Mouse (Mus musculus) embryonic facial prominence, embryonic 11.5 days (tissue): ENCODE results near the gene Psmb11. TPM values are rescaled to one million over a fixed set of nuclear protein-coding genes. Genes with fewer than 3 reads are reported as not detected.

Source experiments
- ATAC-seq: fragments of 200-750 bp; cut with Nextera tagmentation; replicated peaks from 2 replicates; pipeline ENCODE4 v1.8.0; 2017; ENCODE audit warnings: low read depth; ENCODE audit not compliant: insufficient number of reproducible peaks, low FRiP score, low TSS enrichment
- DNase-seq: peaks from one replicate; pipeline ENCODE4 v3.0.0-alpha.2; 2015; ENCODE audit warnings: low spot score
- H3K27ac ChIP-seq: fragments of 300-500 bp; sonication (generic); replicated peaks from 2 replicates; pipeline ENCODE4 v1.5.1; 2014; ENCODE audit warnings: mild to moderate bottlenecking, low read depth, low read length, control low read depth
- H3K27me3 ChIP-seq: fragments of 300-500 bp; sonication (generic); 2 replicates; pipeline ENCODE4 v1.6.1; 2014; ENCODE audit warnings: mild to moderate bottlenecking, low read length, moderate library complexity, mixed read lengths; ENCODE audit not compliant: control insufficient read depth, insufficient read depth
- H3K36me3 ChIP-seq: fragments of 300-500 bp; sonication (generic); replicated peaks from 2 replicates; pipeline ENCODE4 v1.6.1; 2014; ENCODE audit warnings: low read depth, mild to moderate bottlenecking, low read length, moderate library complexity, mixed read lengths; ENCODE audit not compliant: control insufficient read depth, insufficient read depth
- H3K4me1 ChIP-seq: fragments of 300-500 bp; sonication (generic); 2 replicates; pipeline ENCODE4 v1.6.1; 2014; ENCODE audit warnings: low read length, mixed read lengths; ENCODE audit not compliant: control insufficient read depth, insufficient read depth
- H3K4me2 ChIP-seq: fragments of 300-500 bp; sonication (generic); 2 replicates; pipeline ENCODE4 v1.6.1; 2014; ENCODE audit warnings: low read depth, mild to moderate bottlenecking, control low read depth, low read length, moderate library complexity
- H3K4me3 ChIP-seq: fragments of 300-500 bp; sonication (generic); 2 replicates; pipeline ENCODE4 v1.5.1; 2014; ENCODE audit warnings: low read depth, low read length, control low read depth
- H3K9ac ChIP-seq: fragments of 300-500 bp; sonication (generic); replicated peaks from 2 replicates; pipeline ENCODE4 v1.6.1; 2014; ENCODE audit warnings: mild to moderate bottlenecking, control low read depth, low read length
- H3K9me3 ChIP-seq: fragments of 300-500 bp; sonication (generic); replicated peaks from 2 replicates; pipeline ENCODE4 v1.6.1; 2016; ENCODE audit warnings: mild to moderate bottlenecking, low read length, inconsistent platforms, mixed read lengths; ENCODE audit not compliant: control insufficient read depth
- WGBS: fragments of 180-500 bp; shearing (Covaris S2); extraction: QIAGEN DNeasy Blood & Tissue Kit; methylation state at CpG from one replicate; pipeline ENCODE4 v1.1.7; 2014; 5-methylcytosine and 5-hydroxymethylcytosine counted together
- polyA plus RNA-seq: library from polyadenylated mRNA; unstranded; fragments of >200 nt; fragmentation: Nextera tagmentation; extraction: Ambion mirVana; gene quantifications from 2 replicates; pipeline ENCODE4 v1.2.1, GENCODE M21; 2014

The Psmb11 gene
- polyA plus RNA-seq, 1 experiment from 2014 or later = not detected

- H3K9me3 ChIP-seq = no peaks in the 10 kb centered on the region
- DNase-seq = no peak
- no peaks in the 10 kb centered on the region for H3K4me1 ChIP-seq
- no peak overlapping the region for H3K4me3 ChIP-seq
- no peak for ATAC-seq
- no peak overlapping the region for H3K4me2 ChIP-seq
- no peaks in the 10 kb centered on the region for H3K36me3 ChIP-seq
- H3K9ac ChIP-seq = no peak overlapping the region
- WGBS = 83% methylated on average over 6 of the region's 6 CpGs
- H3K27me3 ChIP-seq = no peaks in the 10 kb centered on the region
- H3K27ac ChIP-seq = no peak overlapping the region
Measured at GRCm38 (mm10) chr14:54623334-54623733, 2.1 kb downstream of the Psmb11 start.

DNA sequence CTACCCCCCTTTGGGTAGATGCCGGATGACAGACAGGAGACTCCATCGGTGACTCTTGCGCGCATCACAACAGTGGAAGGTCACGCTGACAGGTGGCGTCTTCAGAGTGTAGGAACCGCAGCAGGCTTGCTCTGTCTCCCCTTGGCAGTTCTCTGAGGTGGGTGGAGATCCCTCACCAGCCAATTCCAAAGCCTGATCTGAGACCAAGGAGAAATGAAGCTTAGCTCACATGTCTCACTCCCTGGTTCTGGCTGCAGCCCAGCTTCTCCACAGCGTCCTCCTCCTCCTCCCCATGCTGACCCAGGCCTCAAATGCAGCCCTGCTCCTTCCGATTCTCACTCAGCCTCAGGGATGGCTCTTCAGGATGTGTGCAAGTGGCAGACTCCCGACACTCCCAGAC lies 3.7 kb downstream of the Psmb11 start:
- Histone ChIP-seq H3K9ac (no peak overlapping the region; the same call in 1 of the 2 replicates), H3K4me3 (no peak overlapping the region), H3K9me3 (no peaks in the 10 kb centered on the region), H3K4me2 (no peak overlapping the region), H3K4me1 (no peaks in the 10 kb centered on the region), H3K27ac (no peak overlapping the region), H3K27me3 (no peaks in the 10 kb centered on the region), H3K36me3 (no peaks in the 10 kb centered on the region)
- WGBS = 57% methylated on average over 10 of the region's 10 CpGs
- DNase-seq = no peak
- no peak for ATAC-seq

- Histone ChIP-seq H3K9ac (no peak overlapping the region), H3K36me3 (peaks cover 9% of the 10 kb centered on the region), H3K4me3 (no peak overlapping the region), H3K27me3 (no peaks in the 10 kb centered on the region), H3K4me2 (no peak overlapping the region), H3K27ac (no peak overlapping the region), H3K9me3 (no peaks in the 10 kb centered on the region), H3K4me1 (no peaks in the 10 kb centered on the region)
- ATAC-seq (no peak), DNase-seq (no peak)
- 76% methylated on average over 5 of the region's 5 CpGs for WGBS
Measured at GRCm38 (mm10) chr14:54628103-54628502, 6.9 kb downstream of the Psmb11 start.

DNA sequence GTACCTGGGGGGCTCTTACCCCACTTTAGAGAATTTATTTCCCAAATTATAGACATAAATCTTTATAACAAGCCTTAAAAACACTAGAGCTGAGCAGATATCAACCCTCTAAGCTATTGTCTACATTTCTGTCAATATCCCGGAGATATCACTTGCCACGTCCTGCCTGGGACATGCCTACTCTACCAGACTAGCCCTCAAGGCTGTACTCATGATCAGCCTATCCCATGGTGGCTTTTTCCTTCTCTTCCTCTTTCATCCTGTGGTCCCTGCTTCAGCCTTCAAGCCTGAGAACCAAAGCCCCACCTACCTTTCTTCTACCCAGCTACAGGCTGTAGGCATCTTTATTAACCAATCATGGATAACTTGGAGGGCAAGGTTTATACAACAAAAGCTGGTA lies 8.6 kb downstream of the Psmb11 start:
- Histone ChIP-seq H3K9me3 (no peaks in the 10 kb centered on the region), H3K4me1 (no peaks in the 10 kb centered on the region), H3K9ac (no peak overlapping the region), H3K27ac (no peak overlapping the region), H3K36me3 (peaks cover 13% of the 10 kb centered on the region), H3K27me3 (no peaks in the 10 kb centered on the region), H3K4me2 (no peak overlapping the region), H3K4me3 (no peak overlapping the region)
- no peak for ATAC-seq
- DNase-seq = no peak
- WGBS = 85% methylated on average over 2 of the region's 2 CpGs

- H3K9ac ChIP-seq = no peak overlapping the region
- peaks cover 13% of the 10 kb centered on the region for H3K36me3 ChIP-seq
- 77% methylated on average over 11 of the region's 11 CpGs for WGBS
- DNase-seq (no peak), ATAC-seq (no peak)
- H3K4me2 ChIP-seq = no peak overlapping the region
- H3K27ac ChIP-seq = no peak overlapping the region
- no peaks in the 10 kb centered on the region for H3K4me1 ChIP-seq
- H3K4me3 ChIP-seq = no peak overlapping the region
- no peaks in the 10 kb centered on the region for H3K9me3 ChIP-seq
- no peaks in the 10 kb centered on the region for H3K27me3 ChIP-seq
Measured at GRCm38 (mm10) chr14:54630583-54631239, 9.5 kb downstream of the Psmb11 start.

GRCm38 (mm10) chr14:54631240-54631599 lies 10.0 kb downstream of the Psmb11 start:
- no peak overlapping the region for H3K4me3 ChIP-seq
- H3K36me3 ChIP-seq = peaks cover 13% of the 10 kb centered on the region
- H3K4me2 ChIP-seq = no peak overlapping the region
- no peak overlapping the region for H3K9ac ChIP-seq
- DNase-seq (no peak), ATAC-seq (no peak)
- H3K27ac ChIP-seq = no peak overlapping the region
- 66% methylated on average over 4 of the region's 4 CpGs for WGBS
- H3K27me3 ChIP-seq = no peaks in the 10 kb centered on the region
- no peaks in the 10 kb centered on the region for H3K9me3 ChIP-seq
- H3K4me1 ChIP-seq = no peaks in the 10 kb centered on the region

GRCm38 (mm10) chr14:54632252-54632651 lies 11.0 kb downstream of the Psmb11 start:
- DNase-seq (no peak), ATAC-seq (no peak)
- H3K4me3 ChIP-seq = no peak overlapping the region
- H3K9ac ChIP-seq = no peak overlapping the region
- 91% methylated on average over 30 of the region's 37 CpGs for WGBS
- no peaks in the 10 kb centered on the region for H3K4me1 ChIP-seq
- H3K9me3 ChIP-seq = no peaks in the 10 kb centered on the region
- H3K36me3 ChIP-seq = peaks cover 13% of the 10 kb centered on the region
- H3K27me3 ChIP-seq = no peaks in the 10 kb centered on the region
- no peak overlapping the region for H3K27ac ChIP-seq
- no peak overlapping the region for H3K4me2 ChIP-seq

- H3K4me3 ChIP-seq = no peak overlapping the region
- H3K27me3 ChIP-seq = no peaks in the 10 kb centered on the region
- WGBS = 89% methylated on average over 4 of the region's 4 CpGs
- H3K9ac ChIP-seq = no peak overlapping the region
- DNase-seq (no peak), ATAC-seq (no peak)
- no peaks in the 10 kb centered on the region for H3K4me1 ChIP-seq
- H3K4me2 ChIP-seq = no peak overlapping the region
- H3K36me3 ChIP-seq = peaks cover 13% of the 10 kb centered on the region
- no peak overlapping the region for H3K27ac ChIP-seq
- no peaks in the 10 kb centered on the region for H3K9me3 ChIP-seq
Measured at GRCm38 (mm10) chr14:54634182-54634581, 12.9 kb downstream of the Psmb11 start.
